Mouse (Mus musculus): Measurements from ENCODE around the gene Map2k5. TPM values are rescaled to one million over a fixed set of nuclear protein-coding genes. Genes with fewer than 3 reads are reported as not detected.
A peak's percentile ranks its signal among the peaks of the same experiment; 100 is the strongest.

Gene Map2k5
- polyA plus RNA-seq, 1 experiment, result 34.3 TPM

- no peak for DNase-seq
Observed at GRCm38 (mm10) chr9:63248095-63248787, 129.5 kb downstream of the Map2k5 start.

GRCm38 (mm10) chr9:63246568-63247169 is 131.0 kb downstream of the Map2k5 start:
- 71% methylated on average over 5 of the region's 5 CpGs for WGBS
- Histone ChIP-seq H3K27ac (ENCODE audit: insufficient read depth, low read depth, low read length) (no peak overlapping the region), H3K4me1 (ENCODE audit: control insufficient read depth, insufficient read depth, low read length) (no peaks in the 10 kb centered on the region), H3K27me3 (replicated peaks; ENCODE audit: control insufficient read depth, insufficient read depth, low read length) (no peaks in the 10 kb centered on the region), H3K36me3 (ENCODE audit: control insufficient read depth, insufficient read depth, low read length) (no peaks in the 10 kb centered on the region), H3K4me3 (ENCODE audit: insufficient read depth, low read depth, low read length) (no peak overlapping the region)
- TF ChIP-seq CTCF (conservative IDR thresholded peaks at IDR 0.05; ENCODE audit: insufficient read depth, insufficient read length, low read depth, low read length) (no peak), POLR2A (IDR thresholded peaks at IDR 0.05; ENCODE audit: low read depth, low read length) (no peak)
- no peak for DNase-seq

More at GRCm38 (mm10) chr9:63248095-63248787, 129.5 kb downstream of the Map2k5 start:
- Histone ChIP-seq H3K27me3 (replicated peaks; ENCODE audit: control insufficient read depth, insufficient read depth, low read length) (no peaks in the 10 kb centered on the region), H3K36me3 (ENCODE audit: control insufficient read depth, insufficient read depth, low read length) (no peaks in the 10 kb centered on the region), H3K4me3 (ENCODE audit: insufficient read depth, low read depth, low read length) (no peak overlapping the region), H3K27ac (ENCODE audit: insufficient read depth, low read depth, low read length) (no peak overlapping the region), H3K4me1 (ENCODE audit: control insufficient read depth, insufficient read depth, low read length) (no peaks in the 10 kb centered on the region)
- TF ChIP-seq CTCF (conservative IDR thresholded peaks at IDR 0.05; ENCODE audit: insufficient read depth, insufficient read length, low read depth, low read length), result no peak

GRCm38 (mm10) chr9:63241961-63242360 is 135.7 kb downstream of the Map2k5 start:
- H3K27ac ChIP-seq (ENCODE audit: insufficient read depth, low read depth, low read length), result no peak overlapping the region
- DNase-seq, result peak; percentile 12
- 52% methylated on average over 6 of the region's 6 CpGs for WGBS
- H3K4me3 ChIP-seq (ENCODE audit: insufficient read depth, low read depth, low read length), result no peak overlapping the region
- TF ChIP-seq CTCF (conservative IDR thresholded peaks at IDR 0.05; ENCODE audit: insufficient read depth, insufficient read length, low read depth, low read length) (no peak), POLR2A (IDR thresholded peaks at IDR 0.05; ENCODE audit: low read depth, low read length) (no peak)
- H3K27me3 ChIP-seq (replicated peaks; ENCODE audit: control insufficient read depth, insufficient read depth, low read length), result no peaks in the 10 kb centered on the region
- no peaks in the 10 kb centered on the region for H3K36me3 ChIP-seq (ENCODE audit: control insufficient read depth, insufficient read depth, low read length)
- H3K4me1 ChIP-seq (ENCODE audit: control insufficient read depth, insufficient read depth, low read length), result no peaks in the 10 kb centered on the region

- Histone ChIP-seq H3K27ac (ENCODE audit: insufficient read depth, low read depth, low read length) (no peak overlapping the region), H3K27me3 (replicated peaks; ENCODE audit: control insufficient read depth, insufficient read depth, low read length) (no peaks in the 10 kb centered on the region), H3K36me3 (ENCODE audit: control insufficient read depth, insufficient read depth, low read length) (no peaks in the 10 kb centered on the region), H3K4me3 (ENCODE audit: insufficient read depth, low read depth, low read length) (no peak overlapping the region), H3K4me1 (ENCODE audit: control insufficient read depth, insufficient read depth, low read length) (no peaks in the 10 kb centered on the region)
- WGBS, result 53% methylated on average over 8 of the region's 8 CpGs
- peak; percentile 30 for DNase-seq
- no peak for TF ChIP-seq POLR2A (IDR thresholded peaks at IDR 0.05; ENCODE audit: low read depth, low read length)
- TF ChIP-seq CTCF (conservative IDR thresholded peaks at IDR 0.05; ENCODE audit: insufficient read depth, insufficient read length, low read depth, low read length), result no peak
Observed at GRCm38 (mm10) chr9:63241241-63241640, 136.5 kb downstream of the Map2k5 start.

GRCm38 (mm10) chr9:63234356-63234755 is 143.3 kb downstream of the Map2k5 start:
- H3K4me1 ChIP-seq (ENCODE audit: control insufficient read depth, insufficient read depth, low read length), result no peaks in the 10 kb centered on the region
- DNase-seq, result no peak
- no peak overlapping the region for H3K4me3 ChIP-seq (ENCODE audit: insufficient read depth, low read depth, low read length)
- WGBS, result 85% methylated on average over 5 of the region's 5 CpGs
- H3K27ac ChIP-seq (ENCODE audit: insufficient read depth, low read depth, low read length), result no peak overlapping the region
- TF ChIP-seq POLR2A (IDR thresholded peaks at IDR 0.05; ENCODE audit: low read depth, low read length) (no peak), CTCF (conservative IDR thresholded peaks at IDR 0.05; ENCODE audit: insufficient read depth, insufficient read length, low read depth, low read length) (no peak)
- H3K36me3 ChIP-seq (ENCODE audit: control insufficient read depth, insufficient read depth, low read length), result no peaks in the 10 kb centered on the region
- H3K27me3 ChIP-seq (replicated peaks; ENCODE audit: control insufficient read depth, insufficient read depth, low read length), result no peaks in the 10 kb centered on the region

DNA sequence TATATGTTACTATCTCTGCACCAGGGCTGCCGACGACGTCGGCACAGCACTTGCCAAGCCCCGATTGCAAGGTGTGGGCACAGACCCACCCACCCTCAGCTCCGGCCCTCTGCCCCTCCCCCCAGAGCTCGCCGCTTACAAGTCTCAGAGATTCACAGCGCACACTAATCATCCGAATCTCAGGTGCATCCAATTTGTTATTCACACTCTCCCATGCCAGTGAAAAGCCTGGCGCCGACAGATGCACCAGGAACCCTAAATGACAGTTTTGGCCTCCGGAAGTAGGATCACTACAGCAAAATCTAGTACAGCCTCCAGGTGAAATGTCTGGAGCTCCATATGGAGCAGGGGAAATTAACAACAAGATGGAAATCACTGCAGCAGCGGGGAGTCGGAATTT is 147.4 kb downstream of the Map2k5 start:
- Histone ChIP-seq H3K27me3 (replicated peaks; ENCODE audit: control insufficient read depth, insufficient read depth, low read length) (no peaks in the 10 kb centered on the region), H3K36me3 (ENCODE audit: control insufficient read depth, insufficient read depth, low read length) (no peaks in the 10 kb centered on the region), H3K4me1 (ENCODE audit: control insufficient read depth, insufficient read depth, low read length) (no peaks in the 10 kb centered on the region), H3K4me3 (ENCODE audit: insufficient read depth, low read depth, low read length) (no peak overlapping the region), H3K27ac (ENCODE audit: insufficient read depth, low read depth, low read length) (no peak overlapping the region)
- no peak for DNase-seq
- no peak for TF ChIP-seq CTCF (conservative IDR thresholded peaks at IDR 0.05; ENCODE audit: insufficient read depth, insufficient read length, low read depth, low read length)
- no peak for TF ChIP-seq POLR2A (IDR thresholded peaks at IDR 0.05; ENCODE audit: low read depth, low read length)
- 58% methylated on average over 15 of the region's 15 CpGs for WGBS

DNA sequence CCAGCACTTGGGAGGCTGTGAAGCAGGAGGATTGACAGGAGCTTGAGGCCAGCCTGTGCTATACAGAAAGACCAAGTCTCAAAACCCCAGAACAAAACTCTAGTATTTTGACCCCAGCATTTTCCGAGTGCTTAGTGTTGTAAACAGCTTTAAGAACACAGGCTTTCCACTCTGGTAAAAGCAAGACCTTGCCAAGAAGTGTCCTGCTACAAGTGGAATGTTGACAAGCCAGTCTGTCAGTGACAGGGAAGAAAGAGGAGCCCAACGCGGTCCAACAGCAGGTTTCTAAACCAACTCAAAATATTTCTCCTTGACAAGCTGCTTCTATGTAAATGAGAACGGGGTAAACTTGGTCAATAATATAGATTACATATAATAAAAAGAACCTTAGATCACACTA is 148.6 kb downstream of the Map2k5 start:
- no peaks in the 10 kb centered on the region for H3K27me3 ChIP-seq (replicated peaks; ENCODE audit: control insufficient read depth, insufficient read depth, low read length)
- 61% methylated on average over 4 of the region's 4 CpGs for WGBS
- peak; percentile 49 for DNase-seq
- no peaks in the 10 kb centered on the region for H3K4me1 ChIP-seq (ENCODE audit: control insufficient read depth, insufficient read depth, low read length)
- no peak overlapping the region for H3K27ac ChIP-seq (ENCODE audit: insufficient read depth, low read depth, low read length)
- H3K36me3 ChIP-seq (ENCODE audit: control insufficient read depth, insufficient read depth, low read length), result no peaks in the 10 kb centered on the region
- TF ChIP-seq CTCF (conservative IDR thresholded peaks at IDR 0.05; ENCODE audit: insufficient read depth, insufficient read length, low read depth, low read length) (no peak), POLR2A (IDR thresholded peaks at IDR 0.05; ENCODE audit: low read depth, low read length) (no peak)
- H3K4me3 ChIP-seq (ENCODE audit: insufficient read depth, low read depth, low read length), result no peak overlapping the region
